Mouse (Mus musculus): ENCODE measurements around the gene St8sia1. TPM values are rescaled to one million over a fixed set of nuclear protein-coding genes. Genes with fewer than 3 reads are reported as not detected.

The St8sia1 gene
- total RNA-seq, 2 experiments from 2014 or later: 28.4 to 28.6 TPM

GRCm38 (mm10) chr6:142917471-142917901, 46.8 kb downstream of the St8sia1 start:
- DNase-seq (ENCODE audit: low spot score in 2 of 2): no peak
- intact Hi-C loops (cut with DNase I): no loop called here

GRCm38 (mm10) chr6:142916271-142916941, 47.8 kb downstream of the St8sia1 start:
- DNase-seq (ENCODE audit: low spot score in 2 of 2): no peak
- intact Hi-C loops (cut with DNase I): no loop called here

- no peak for DNase-seq (ENCODE audit: low spot score in 2 of 2)
- intact Hi-C loops (cut with DNase I): no loop called here
Measured at GRCm38 (mm10) chr6:142915464-142915863, 48.8 kb downstream of the St8sia1 start.

- intact Hi-C loops (cut with DNase I): no loop called here
- DNase-seq (ENCODE audit: low spot score in 2 of 2): no peak
Measured at GRCm38 (mm10) chr6:142914676-142915075, 49.6 kb downstream of the St8sia1 start.

- intact Hi-C loops (cut with DNase I): no loop called here
- DNase-seq (ENCODE audit: low spot score in 2 of 2): no peak
Measured at GRCm38 (mm10) chr6:142911263-142911662, 53.0 kb downstream of the St8sia1 start.

- DNase-seq (ENCODE audit: low spot score in 2 of 2): no peak
- intact Hi-C loops (cut with DNase I): no loop called here
Measured at GRCm38 (mm10) chr6:142910721-142911120, 53.5 kb downstream of the St8sia1 start.

GRCm38 (mm10) chr6:142909771-142910105, 54.5 kb downstream of the St8sia1 start:
- intact Hi-C loops (cut with DNase I): no loop called here
- DNase-seq (ENCODE audit: low spot score in 2 of 2): no peak

GRCm38 (mm10) chr6:142908911-142909770, 55.1 kb downstream of the St8sia1 start:
- DNase-seq (ENCODE audit: low spot score in 2 of 2): no peak
- intact Hi-C loops (cut with DNase I): no loop called here

- intact Hi-C loops (cut with DNase I): no loop called here
- DNase-seq (ENCODE audit: low spot score in 2 of 2): no peak
Measured at GRCm38 (mm10) chr6:142908412-142908811, 55.8 kb downstream of the St8sia1 start.

- no peak for DNase-seq (ENCODE audit: low spot score in 2 of 2)
- intact Hi-C loops (cut with DNase I): no loop called here
Measured at GRCm38 (mm10) chr6:142895371-142895770, 68.9 kb downstream of the St8sia1 start.

- no peak for DNase-seq (ENCODE audit: low spot score in 2 of 2)
- intact Hi-C loops (cut with DNase I): no loop called here
Measured at GRCm38 (mm10) chr6:142893716-142894115, 70.5 kb downstream of the St8sia1 start.

- intact Hi-C loops (cut with DNase I): no loop called here
- no peak for DNase-seq (ENCODE audit: low spot score in 2 of 2)
Measured at GRCm38 (mm10) chr6:142890321-142890720, 73.9 kb downstream of the St8sia1 start.

GRCm38 (mm10) chr6:142888970-142889740, 75.1 kb downstream of the St8sia1 start:
- intact Hi-C loops (cut with DNase I): no loop called here
- DNase-seq (ENCODE audit: low spot score in 2 of 2): no peak

- no peak for DNase-seq (ENCODE audit: low spot score in 2 of 2)
- intact Hi-C loops (cut with DNase I): no loop called here
Measured at GRCm38 (mm10) chr6:142888346-142888745, 75.9 kb downstream of the St8sia1 start.

- intact Hi-C loops (cut with DNase I): no loop called here
- DNase-seq (ENCODE audit: low spot score in 2 of 2): no peak
Measured at GRCm38 (mm10) chr6:142887375-142887774, 76.9 kb downstream of the St8sia1 start.

GRCm38 (mm10) chr6:142885364-142886154, 78.7 kb downstream of the St8sia1 start:
- intact Hi-C loops (cut with DNase I): no loop called here
- no peak for DNase-seq (ENCODE audit: low spot score in 2 of 2)

- intact Hi-C loops (cut with DNase I): no loop called here
- no peak for DNase-seq (ENCODE audit: low spot score in 2 of 2)
Measured at GRCm38 (mm10) chr6:142884128-142884527, 80.1 kb downstream of the St8sia1 start.

GRCm38 (mm10) chr6:142880849-142881470, 83.3 kb downstream of the St8sia1 start:
- intact Hi-C loops (cut with DNase I): no loop called here
- no peak for DNase-seq (ENCODE audit: low spot score in 2 of 2)
